Mouse (Mus musculus) left cerebral cortex, postnatal 4 days (tissue): ENCODE results near the gene Minar1. TPM values are rescaled to one million over a fixed set of nuclear protein-coding genes. Genes with fewer than 3 reads are reported as not detected.

Experiments used
- DNase-seq: peaks from one replicate; pipeline ENCODE4 v3.0.0-alpha.2; 2022
- intact Hi-C: fragments of 180-260 bp; cut with DNase I; formaldehyde crosslinking; loops from one replicate; pipeline ENCODE4 v1.15.1; 2025
- total RNA-seq, 2 experiments: library from RNA; stranded (reverse); gene quantifications; 2 replicates each; pipeline ENCODE4 v1.2.3; 2021

The Minar1 gene
- total RNA-seq = 10 to 100 TPM; 22.6 to 26.9 TPM

DNA sequence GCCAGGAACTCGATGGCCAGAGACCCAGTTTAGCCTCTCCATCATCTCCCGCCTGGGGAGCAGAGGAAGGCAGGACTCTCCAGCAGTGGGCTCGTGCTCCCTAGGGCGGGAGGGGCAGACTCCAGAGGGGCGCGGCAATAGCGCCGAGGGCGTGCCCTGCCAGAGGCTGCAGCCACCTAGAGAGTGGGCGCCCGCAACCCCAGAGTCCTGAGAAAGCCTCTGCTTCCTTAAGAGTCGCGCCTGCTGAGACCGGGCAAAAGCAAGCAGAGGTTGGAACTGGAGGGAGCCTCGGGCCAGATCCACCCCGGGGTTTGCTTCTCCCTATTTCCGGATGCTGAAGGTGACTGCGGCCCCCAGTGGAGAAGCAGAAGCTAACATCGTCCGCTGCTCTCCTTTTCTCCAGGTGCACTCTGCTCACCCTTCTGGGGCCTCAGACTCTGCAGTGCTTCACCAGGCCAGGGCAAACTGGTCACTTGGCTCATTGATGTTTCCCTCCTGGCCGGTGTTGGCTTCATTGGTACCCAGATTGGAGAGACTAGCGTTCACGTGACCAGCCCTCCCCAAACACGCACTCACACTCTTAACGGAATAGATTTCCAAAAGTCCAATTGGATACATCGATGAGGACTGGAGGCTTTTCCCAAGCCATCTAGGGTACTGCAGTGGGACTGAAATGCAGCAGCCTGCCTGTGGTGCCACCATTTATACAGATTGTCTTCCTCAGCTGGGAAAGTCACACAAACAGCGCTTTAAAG, at the start of gene Minar1:
Gene Minar1, minus strand, starts transcription at position 120 of the 755 bp plus-strand sequence.
- peak; percentile 58 for DNase-seq

GRCm38 (mm10) chr9:89669878-89670277, 47.0 kb upstream of the Minar1 start:
- intact Hi-C loops = loop anchor here (5.0 kb wide), 1 partner anchor 443 kb away; no protein-coding TSS in a partner anchor
- no peak for DNase-seq

More for the DNA sequence above, at the start of gene Minar1:
- intact Hi-C loops = no loop called here

- intact Hi-C loops = no loop called here
- DNase-seq = no peak
Measured at GRCm38 (mm10) chr9:89667306-89667942, 44.5 kb upstream of the Minar1 start.

DNA sequence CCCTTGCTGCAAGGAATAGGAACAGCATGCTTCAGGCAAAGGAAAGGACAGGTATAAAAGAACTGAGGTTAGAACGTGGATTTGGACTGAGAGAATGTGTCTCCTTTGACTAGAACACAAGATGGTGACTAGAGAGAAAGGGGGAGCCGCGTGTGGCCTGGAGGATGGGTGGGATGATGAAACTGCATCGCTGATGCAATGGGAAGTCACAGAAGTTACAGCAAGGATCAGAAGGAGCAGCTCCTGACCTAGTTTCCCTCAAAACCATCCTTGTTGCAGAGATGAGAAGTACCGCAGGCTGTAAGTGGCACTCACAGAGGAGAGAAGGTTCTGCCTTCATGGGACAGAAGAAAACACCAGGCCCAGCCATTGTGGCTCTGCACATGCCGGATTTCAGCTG, 28.0 kb upstream of the Minar1 start:
- intact Hi-C loops = no loop called here
- DNase-seq = no peak

DNA sequence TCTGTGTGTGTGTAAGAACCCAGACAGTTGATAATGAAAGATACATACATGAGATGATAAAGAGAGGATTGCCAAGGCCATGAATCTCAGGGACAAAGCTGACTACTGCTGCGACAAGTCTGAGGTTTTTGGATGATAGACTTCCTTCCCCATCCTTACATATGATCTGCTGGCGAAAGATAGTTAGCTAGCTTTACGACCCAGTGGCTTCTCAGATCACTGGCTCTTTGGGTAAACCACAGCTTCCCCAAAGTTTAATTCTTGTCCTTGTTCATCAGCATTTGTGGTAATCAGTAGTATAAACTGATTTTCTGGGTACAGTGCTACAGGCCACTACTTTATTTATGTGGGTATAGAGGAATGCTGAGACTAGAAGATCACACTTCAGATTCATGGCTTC, 14.5 kb upstream of the Minar1 start:
- no peak for DNase-seq
- intact Hi-C loops = no loop called here

- peak; percentile 36 for DNase-seq
Measured at GRCm38 (mm10) chr9:89622296-89623005, 474 bp downstream of the Minar1 start.

DNA sequence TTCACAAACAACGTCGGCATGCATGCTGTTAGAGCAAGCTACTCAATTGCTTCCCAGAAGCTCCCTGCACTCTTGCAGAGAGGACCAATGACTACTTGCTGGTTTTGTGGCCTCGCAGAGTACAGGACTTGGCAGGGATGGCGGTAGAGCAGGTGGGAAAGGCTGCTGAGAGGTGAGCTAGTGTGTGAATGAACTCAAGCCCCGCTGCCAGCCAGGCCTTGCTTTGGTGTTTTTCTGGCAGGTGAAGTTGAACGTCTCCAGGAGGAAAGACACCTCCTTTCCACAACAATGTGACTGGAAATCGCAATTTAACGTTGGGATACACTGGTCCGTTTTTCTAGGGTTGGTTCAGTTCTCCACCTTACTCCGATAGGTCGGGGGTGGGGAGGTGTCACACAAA, 1.2 kb downstream of the Minar1 start:
- intact Hi-C loops = no loop called here

More at GRCm38 (mm10) chr9:89622296-89623005, 474 bp downstream of the Minar1 start:
- intact Hi-C loops = no loop called here

GRCm38 (mm10) chr9:89620347-89620746, 2.6 kb downstream of the Minar1 start:
- intact Hi-C loops = no loop called here
- peak; percentile 42 for DNase-seq

More for the DNA sequence above, 1.2 kb downstream of the Minar1 start:
- peak; percentile 60 for DNase-seq

- no peak for DNase-seq
- intact Hi-C loops = no loop called here
Measured at GRCm38 (mm10) chr9:89616946-89617345, 6.0 kb downstream of the Minar1 start.

- DNase-seq = no peak
Measured at GRCm38 (mm10) chr9:89610592-89610991, 12.3 kb downstream of the Minar1 start.

GRCm38 (mm10) chr9:89607321-89607720, 15.6 kb downstream of the Minar1 start:
- no peak for DNase-seq

More at GRCm38 (mm10) chr9:89610592-89610991, 12.3 kb downstream of the Minar1 start:
- intact Hi-C loops = no loop called here

GRCm38 (mm10) chr9:89606256-89606655, 16.7 kb downstream of the Minar1 start:
- no peak for DNase-seq
- intact Hi-C loops = no loop called here

More at GRCm38 (mm10) chr9:89607321-89607720, 15.6 kb downstream of the Minar1 start:
- intact Hi-C loops = no loop called here

DNA sequence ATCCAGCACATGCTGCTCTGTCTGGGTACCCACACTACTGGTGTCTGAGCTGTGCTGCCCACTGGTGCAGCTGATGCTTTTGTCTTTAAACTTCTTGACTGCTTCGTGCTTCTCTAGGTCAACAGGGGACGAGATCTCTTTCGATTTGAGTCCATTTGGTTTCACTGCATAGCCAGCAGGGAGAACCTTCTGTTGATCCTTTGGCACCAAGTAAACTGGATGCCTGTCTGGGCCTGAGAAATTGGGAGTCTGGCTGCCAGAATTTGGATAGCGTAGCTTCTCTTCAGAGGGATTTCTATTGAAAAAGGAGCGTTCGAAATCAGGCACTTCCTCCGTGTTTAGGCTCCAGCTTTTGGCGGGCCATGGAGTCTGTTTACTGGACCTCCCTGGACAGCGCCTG, 21.0 kb downstream of the Minar1 start:
- no peak for DNase-seq
- intact Hi-C loops = no loop called here

DNA sequence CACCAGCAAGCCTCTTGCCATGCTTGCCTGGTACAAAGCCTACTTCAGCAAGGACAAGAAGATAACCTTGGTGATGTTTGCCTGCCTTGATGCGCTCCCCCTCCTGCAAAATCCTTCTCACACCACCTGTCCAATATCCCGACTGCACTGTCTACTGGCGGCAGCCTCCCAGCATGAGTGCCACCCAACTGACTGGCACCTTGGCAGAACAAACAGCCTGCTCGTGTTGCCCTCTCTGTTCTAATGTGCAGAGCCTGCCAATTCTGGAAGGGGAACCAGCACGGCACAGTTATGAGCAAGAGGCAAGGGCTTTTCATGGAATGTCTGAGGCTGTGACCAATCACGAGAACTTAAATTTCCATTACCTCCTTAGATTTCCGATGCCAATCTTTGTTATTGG, 22.2 kb downstream of the Minar1 start:
- DNase-seq = peak; percentile 41
- intact Hi-C loops = no loop called here

DNA sequence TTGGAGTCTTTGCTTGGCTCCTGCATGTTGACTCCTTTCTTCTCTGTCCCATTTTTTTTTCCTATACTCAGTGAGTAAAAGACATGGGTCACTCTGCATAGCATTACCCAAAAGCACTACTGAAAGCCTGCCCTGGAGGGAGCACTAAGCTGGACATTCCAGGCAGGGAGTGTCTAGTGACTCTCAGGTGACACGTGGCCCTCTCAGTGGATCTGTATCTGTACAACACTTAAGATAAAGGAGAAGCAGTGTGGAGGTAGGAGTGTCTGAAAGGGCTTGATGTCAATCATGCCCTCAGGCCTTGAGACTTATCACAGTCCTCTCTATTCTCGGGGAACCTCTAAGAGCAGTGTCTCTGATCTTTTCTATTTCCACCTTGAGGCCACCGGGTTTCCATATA, 25.9 kb downstream of the Minar1 start:
- DNase-seq = no peak
- intact Hi-C loops = no loop called here

- intact Hi-C loops = no loop called here
- peak; percentile 19 for DNase-seq
Measured at GRCm38 (mm10) chr9:89596392-89596791, 26.5 kb downstream of the Minar1 start.

DNA sequence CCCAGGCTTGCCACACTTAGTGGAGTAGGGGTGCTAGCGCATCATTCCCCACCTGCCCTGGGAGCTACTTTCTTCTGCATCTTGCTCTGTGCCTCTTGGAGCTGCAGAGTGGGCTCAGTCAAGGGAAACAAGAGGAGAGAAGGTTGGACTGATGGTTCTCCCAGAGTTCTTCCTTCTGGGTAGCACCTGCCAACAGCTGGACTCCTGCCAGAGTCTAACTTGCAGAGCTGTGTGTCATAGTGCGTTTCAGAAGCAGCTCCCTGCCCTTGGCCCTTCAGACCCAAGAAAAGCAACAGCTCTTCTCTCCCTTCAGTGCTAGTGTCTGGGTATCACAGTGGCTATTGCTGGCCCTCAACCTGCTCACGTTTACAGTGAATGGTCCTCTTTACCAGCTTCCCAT, 30.5 kb downstream of the Minar1 start:
- DNase-seq = peak; percentile 35
- intact Hi-C loops = no loop called here

DNA sequence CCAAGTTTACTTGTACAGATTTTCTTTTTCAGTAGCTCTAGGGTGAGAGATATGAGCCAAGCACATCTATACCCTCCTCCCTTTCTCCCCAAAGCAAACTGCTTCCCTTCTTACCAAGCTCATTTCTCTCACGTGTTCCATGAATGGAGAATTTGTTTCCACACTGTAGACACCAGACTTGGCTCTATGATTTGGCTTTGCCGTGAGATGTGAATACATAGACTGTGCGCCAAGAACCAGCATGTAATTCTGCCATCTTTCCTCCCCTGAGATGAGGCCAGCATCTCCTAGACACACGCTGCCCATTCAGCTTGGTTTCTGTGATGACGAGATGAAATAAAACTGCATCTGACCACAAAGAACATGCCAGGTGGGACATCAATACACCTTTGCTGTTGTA, 44.5 kb downstream of the Minar1 start:
- intact Hi-C loops = no loop called here
- DNase-seq = peak; percentile 57

- intact Hi-C loops = no loop called here
- no peak for DNase-seq
Measured at GRCm38 (mm10) chr9:89552663-89553062, 70.3 kb downstream of the Minar1 start.
